Mouse (Mus musculus) ovary, postnatal 10 days (tissue): ENCODE results near the gene Uqcrc1.
A peak's percentile ranks its signal among the peaks of the same experiment; 100 is the strongest.

Source experiments
- DNase-seq: peaks from one replicate; pipeline ENCODE4 v3.0.0; 2022; ENCODE audit warnings: low spot score

Gene Uqcrc1

DNA sequence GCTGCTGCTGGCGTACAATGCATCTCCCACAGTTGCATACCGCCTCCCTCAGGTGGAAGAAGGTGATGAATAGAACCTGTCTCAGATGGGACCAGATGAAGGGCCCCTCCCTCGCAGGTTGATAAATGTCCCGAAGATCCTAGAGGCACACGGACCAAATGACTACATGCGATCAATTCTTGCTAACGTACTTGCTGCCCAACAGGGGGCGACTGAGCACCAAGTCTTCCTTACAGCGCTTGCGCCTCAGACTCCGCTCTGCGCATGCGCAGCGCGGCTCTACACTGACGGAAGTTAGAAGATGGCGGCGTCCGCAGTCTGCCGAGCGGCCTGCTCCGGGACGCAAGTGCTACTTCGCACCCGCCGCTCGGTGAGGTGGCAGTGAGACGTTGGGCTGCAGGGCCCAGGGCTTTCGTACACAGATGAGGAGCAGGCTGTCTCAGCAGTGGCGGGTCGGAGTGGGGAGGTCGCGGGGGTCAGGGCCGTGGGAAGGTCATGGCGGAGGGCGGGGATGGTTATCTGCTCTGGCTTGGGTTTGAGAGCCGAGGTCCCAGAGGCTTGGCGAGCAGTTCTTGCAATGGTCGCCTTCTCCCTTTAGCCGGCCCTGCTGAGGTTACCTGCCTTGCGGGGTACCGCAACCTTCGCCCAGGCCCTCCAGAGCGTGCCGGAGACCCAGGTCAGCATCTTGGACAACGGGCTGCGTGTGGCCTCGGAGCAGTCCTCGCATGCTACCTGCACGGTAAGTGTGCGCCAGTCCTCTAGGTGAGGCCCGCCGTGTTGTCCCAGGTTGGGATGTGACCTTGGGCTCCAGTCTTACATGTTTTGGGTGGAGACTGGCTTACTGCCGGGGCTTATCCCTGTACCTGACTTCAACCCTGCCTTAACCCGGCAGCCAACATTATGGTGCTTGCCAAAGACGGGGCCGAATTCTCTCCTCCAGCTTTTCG lies at the start of gene Uqcrc1:
TSS of gene Uqcrc1 (plus strand) at position 216 of the 947 bp plus-strand sequence.
- peak; percentile 80 for DNase-seq

DNA sequence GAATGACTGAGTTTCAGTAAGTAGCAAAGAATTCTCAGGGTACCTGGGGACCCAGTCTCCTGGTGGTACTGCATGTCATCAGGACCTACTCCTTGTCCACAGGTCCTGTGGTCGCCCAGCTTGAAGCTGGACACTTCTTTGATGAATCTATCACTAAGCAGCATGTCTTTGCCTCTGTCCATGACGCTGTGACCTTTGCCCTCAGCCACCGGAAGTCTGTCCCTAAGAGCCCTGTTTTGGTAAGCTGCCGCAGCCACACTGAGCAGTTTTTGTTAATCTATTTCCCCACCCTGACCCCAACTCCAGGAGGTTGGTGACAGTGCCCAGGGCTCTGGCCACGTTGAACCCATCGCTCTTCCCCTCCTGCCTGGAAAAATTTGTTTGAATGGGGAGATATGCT lies 24.1 kb upstream of the Uqcrc1 start:
- DNase-seq: no peak

DNA sequence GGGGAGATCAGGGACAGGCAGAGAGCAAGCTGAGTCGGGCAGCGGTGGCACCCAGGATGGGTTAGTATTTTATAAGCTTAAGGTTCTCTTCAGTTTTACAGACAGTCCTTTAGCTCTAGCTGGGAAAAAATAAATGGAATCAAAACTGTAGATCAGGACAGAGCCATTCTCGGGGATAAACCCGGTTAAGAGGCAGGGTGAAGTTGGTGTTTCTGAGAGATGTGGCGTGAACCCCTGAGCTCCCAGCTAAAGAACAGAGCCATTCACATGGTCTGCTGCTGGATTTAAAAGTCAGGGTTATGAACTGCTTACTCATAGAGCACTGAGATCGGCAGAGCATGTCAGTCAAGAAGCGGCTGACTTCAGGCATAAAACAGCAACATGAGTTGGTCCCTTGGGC lies 23.3 kb upstream of the Uqcrc1 start:
- DNase-seq: no peak

DNA sequence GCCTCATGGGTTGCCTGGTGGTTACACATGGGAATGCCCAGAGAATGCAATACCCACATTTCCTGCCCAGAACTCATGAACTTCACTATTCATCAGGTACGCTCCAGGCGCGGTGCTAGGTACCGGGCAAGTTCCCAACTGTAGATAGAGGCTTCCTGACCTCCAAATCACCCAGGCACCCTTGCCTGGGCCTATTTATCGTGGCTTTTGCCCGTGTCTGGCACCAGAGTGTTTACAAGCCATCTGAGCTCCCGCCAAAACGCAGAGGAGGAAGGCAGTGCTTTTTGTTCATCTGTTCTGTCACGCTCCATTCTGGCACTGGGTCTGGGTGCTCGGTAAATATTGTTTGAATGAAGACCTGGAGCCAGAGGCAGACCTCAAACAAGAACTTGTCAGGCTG lies 22.8 kb upstream of the Uqcrc1 start:
- DNase-seq: no peak

DNA sequence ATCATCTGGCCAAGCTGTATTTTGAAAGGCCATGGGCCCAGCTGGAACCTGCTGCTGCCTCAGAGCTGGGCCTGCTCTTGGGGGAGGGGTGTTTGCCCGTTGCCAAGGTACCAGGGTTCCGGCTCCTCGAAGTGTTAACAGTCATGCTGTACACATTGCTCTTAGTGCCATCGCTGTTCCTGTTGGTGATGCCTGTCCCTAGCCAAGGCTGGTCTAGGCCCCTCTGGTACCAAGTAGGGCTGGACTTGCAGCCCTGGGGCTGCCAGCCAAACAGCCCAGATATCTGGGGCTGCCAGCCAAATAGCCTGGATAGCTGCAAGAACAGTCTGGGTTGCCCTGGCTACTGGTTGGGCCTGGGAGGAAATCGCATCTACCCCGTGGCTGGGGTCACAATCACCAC lies 21.9 kb upstream of the Uqcrc1 start, which contains the start of gene Tmem89:
TSS of gene Tmem89 (plus strand) at position 129 of the 400 bp plus-strand sequence.
- no peak for DNase-seq

DNA sequence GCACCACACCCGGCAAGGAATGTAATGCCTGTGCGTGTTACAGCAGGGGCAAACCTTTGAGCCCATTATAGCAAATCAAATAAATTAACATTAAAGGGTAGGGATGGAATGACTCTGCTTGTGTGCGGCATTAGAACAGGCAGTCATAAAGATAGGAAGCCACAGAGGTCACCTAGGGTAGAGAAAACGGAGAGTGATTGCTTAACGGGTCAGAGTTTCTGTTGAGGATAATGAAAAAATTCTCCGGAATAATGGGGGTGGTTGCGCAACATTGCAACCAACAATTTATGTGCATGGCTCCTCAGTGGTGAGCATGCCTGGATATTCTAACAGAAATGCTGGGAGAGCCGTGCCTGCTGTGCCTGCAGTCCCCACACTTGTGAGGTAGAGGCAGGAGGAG lies 10.5 kb upstream of the Uqcrc1 start:
- DNase-seq: no peak

DNA sequence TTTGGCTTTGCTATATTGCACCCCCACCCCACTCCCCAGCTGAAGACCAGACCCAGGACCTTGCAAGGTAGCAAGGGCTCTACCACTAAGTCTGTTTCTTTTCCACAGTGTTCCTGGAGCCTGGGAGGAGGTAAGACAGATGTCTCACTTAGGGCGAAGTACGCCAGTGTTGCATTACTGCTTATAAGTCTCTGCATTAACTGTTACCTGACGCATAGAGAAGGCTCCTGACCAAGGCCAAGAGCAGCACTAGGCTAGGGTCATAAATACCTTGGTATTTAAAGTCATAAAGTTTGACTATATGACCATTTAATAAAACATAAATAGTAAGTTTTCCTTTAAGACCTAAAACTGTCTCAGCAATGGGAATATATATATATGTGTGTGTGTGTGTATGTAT lies 8.0 kb upstream of the Uqcrc1 start:
- DNase-seq: no peak

DNA sequence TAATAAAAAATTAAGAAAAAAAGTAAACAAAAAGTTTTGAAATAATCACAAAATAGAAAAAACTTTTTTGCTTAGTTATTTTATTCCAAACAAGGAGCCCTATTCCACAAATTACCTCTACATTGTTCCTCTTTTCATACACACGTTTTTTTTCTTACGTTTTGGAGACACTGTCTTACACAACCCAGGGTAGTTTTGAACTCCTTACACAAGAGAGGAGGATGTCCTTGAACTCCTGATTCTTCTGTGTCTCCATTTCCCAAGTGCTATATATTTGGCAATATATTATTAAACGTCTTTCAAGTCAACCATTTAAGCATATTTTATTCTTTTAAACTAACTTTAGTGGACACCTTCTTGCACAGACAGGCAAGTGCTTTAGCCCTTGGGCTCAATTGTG lies 442 bp upstream of the Uqcrc1 start:
- no peak for DNase-seq

DNA sequence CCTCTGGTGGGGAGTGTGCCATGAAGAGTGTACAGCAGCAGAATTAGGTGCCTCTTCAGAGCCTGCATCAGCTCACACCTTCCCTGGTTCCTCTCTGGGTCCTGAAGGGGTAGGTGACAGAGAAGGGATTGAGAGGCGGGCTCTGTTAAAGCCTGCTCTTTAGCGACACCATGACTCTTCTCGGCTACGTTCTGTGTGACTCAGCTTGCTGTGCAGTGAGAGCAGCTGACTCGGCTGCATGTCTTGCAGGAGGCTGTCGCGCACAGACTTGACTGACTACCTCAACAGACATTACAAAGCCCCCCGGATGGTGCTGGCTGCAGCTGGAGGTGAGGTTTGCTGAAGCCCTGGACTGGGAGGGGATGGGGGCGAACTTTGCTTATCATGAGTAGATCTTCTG lies 8.7 kb downstream of the Uqcrc1 start:
- DNase-seq: no peak

DNA sequence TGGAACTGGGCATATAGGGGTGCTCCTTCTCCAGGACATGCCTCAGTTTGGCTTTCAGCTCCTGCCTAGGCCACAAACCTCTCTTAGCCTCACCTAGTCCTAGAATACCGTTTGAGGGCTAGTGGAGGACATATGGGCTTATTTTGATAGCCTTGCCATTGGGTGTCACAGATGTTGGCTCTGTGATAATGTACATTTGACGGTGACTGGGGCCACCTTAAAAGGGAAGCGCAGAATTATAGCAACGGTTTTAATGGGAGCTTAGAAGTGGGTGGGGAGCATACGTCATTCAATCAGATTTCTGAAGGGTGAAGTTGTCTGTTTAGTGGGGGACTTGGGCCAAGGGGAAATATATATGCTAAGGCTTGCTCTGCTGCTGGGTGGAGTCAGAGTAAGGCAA lies 9.2 kb downstream of the Uqcrc1 start:
- DNase-seq: no peak

DNA sequence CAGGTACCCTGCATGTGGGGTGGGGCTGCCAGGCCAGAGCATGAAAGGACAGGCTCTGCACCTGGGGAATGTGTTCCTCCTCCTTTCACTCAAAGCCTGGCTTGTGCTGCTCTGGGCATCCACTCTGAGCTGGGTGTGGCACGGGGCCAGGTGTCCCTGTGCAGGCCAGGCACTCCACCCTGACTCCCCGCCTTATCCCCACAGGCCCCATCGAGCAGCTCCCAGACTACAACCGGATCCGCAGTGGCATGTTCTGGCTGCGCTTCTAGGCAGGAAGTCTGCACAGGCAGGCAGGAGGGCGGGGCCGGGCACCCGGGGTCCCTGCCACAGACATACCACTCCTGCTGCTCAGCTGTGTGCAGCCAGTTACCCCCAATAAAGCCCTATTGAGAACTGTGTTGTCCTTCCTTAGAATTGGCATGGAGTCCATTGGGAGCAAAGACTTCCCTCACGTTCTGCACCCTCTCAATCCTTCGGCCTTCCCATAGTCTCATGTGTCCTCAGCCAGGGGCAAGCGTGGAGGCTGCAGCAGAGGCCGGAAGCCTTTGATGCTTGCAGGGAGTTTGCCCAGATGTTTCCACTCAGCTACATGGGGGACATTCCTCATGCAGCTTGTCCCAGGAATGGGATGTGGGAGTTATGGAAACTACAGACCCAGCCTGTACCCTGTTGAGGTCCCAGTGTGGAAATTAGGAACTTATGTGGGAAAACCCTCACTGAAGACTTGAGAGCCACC lies 13.0 kb downstream of the Uqcrc1 start:
- no peak for DNase-seq

DNA sequence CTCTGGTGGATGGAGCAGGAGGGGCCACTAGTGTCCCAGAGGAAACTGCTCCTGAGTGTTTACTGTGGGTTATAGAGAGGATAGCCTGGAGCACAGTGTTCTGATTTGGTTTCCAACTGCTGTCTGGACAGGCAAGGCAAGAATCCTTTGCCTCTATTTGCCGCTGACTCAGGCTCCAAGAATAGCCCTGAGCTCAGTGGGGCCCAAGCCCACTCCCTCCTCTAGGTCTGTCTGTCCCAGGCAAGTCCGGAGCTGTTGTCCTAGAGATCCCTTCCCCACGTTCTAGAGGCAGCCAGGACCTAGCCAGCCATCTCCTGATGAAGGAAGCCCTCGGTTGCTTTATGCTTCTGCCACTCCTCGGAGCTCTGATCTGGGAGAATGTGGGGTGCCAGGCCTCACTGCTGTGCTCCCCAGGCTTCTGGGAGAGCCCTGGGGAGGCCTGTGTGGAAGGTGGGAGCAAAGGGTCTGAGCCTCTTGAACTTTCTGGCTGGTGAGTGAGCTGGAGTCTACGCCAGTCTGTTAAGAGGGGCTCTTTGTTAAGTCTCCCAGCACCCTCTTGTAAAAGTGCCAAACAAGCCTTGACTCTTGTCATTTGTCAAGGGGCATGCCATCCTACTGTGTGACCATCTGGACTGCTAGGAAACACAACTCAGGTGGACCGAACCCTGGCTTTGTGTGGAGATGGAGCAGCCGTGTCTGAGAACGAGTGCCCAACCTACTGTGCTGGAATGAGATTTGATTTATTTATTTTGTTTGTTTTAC lies 13.7 kb downstream of the Uqcrc1 start:
- no peak for DNase-seq

DNA sequence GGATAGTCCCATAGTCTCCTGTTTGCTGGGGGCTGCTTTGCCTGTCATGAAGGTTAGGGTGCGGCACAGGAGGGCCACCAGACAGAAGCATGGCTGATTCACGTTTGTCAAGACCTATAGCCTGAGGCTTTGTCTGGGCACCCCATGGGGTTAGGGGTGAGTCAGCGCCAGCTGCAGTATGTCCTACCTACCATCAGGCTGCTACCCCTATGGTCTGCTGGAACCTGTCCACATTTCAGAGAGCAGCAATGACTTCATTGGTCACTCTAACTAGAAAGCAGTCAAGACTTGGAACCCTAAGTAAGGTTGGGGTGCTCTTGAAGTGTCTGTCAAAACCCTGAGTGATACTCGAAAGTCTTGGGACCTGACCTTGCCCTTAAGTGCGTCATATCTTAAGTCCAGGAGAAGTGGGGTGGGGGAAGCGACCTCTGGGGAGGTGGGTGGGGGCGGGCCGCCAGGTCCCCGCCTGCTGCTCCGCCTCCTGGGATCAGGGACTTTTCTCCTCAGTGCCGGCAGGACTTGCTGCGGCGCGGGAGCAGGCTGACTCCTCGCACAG lies 16.7 kb downstream of the Uqcrc1 start, which contains the start of gene Col7a1:
TSS of gene Col7a1 (plus strand) at position 506 of the 556 bp plus-strand sequence.
- DNase-seq: no peak

DNA sequence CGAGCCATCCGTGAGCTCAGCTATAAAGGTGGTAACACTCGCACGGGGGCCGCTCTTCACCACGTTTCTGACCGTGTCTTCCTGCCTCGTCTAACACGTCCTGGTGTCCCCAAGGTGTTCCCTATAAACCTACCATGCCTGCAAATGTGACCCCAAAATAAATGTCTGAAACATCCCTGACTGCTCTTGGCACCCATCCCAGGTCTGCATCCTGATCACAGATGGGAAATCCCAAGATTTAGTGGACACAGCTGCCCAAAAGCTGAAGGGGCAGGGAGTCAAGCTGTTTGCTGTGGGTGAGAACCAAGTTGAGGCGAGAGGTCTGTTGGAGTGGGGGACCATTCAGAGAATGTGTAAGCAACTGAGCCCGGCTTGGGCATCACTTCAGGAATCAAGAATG lies 18.8 kb downstream of the Uqcrc1 start:
- no peak for DNase-seq

DNA sequence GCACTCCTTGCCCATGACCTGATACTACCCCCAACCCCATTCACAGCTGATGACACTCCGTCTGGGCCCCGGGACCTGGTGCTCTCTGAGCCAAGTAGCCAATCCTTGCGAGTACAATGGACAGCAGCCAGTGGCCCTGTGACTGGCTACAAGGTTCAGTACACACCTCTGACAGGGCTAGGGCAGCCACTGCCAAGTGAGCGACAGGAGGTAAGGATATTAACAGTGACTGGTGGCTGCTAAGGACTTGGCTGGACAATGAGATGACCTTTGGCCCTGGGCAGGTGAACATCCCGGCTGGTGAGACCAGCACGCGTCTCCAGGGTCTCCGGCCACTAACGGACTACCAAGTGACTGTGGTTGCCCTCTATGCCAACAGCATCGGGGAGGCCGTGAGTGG lies 19.4 kb downstream of the Uqcrc1 start:
- no peak for DNase-seq

DNA sequence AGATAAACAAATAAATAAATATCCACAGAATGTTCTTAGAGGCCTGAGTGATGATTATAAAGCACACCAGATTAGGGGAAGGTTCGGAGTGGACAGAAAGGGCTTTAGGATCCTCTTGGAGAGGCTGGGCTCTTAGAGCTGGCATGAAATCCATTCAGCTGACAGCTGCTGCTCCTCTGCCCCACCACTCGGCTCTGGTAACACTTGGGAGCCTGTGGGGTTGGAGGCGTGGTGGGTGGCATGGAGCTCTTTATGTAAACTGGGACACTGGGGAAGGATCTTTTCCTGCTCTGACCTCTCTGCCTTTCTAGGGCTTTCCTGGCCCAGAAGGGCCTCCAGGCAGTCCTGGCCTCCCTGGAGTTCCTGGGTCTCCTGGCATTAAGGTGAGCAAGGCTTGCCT lies 27.1 kb downstream of the Uqcrc1 start:
- no peak for DNase-seq

DNA sequence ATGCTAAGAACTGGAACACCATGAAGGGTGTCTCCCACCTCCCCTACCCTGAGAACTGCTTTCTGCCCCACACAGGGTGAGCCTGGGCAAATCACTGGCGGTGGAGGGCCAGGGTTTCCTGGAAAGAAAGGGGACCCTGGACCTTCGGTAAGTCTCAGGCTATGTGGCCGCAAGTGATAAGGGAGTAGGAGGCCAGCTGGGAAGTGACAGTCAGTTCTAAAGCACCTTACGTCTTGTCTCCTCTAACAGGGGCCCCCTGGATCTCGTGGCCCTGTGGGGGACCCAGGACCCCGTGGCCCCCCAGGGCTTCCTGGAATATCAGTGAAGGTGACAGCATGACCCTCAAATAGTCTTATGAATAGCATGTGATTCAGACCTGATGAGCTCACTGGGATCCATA lies 27.9 kb downstream of the Uqcrc1 start:
- DNase-seq: no peak

DNA sequence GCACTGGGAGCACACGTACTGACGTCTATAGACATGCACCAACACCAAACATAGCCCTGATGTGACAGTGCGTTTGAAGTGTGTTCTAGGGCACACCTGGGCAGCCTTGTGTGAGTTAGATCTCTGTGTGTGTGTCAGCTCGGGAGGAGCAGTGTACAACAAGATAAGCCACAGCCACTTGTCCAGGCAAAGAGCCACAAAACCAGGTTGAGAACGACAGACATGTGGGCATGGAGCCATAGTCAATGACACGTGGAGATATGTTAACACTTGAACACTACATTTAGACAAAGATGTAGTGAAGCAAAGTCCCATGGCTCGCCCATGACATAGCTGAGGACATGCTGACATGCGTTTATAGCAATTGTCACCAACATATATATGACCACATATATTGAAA lies 34.2 kb downstream of the Uqcrc1 start:
- no peak for DNase-seq

DNA sequence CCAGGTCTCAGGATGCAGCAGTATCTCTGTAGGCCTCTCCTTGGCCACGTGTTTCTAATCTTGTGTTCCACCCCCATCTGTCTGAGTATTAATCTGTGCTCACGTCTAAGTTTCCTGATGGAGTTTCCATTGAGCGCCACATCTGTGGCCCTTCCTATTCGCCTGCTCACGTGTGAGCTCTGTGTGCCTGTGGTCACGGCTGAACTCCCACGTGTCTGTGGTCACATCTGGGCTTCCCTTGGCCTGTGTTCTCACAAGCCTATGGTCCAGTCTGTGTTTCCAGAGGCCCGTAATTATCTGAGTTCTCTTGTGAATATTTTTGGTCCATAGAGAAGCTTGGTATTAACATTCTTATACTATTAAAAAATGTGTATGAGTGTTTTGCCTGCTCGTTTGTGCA lies 40.0 kb downstream of the Uqcrc1 start:
- no peak for DNase-seq

DNA sequence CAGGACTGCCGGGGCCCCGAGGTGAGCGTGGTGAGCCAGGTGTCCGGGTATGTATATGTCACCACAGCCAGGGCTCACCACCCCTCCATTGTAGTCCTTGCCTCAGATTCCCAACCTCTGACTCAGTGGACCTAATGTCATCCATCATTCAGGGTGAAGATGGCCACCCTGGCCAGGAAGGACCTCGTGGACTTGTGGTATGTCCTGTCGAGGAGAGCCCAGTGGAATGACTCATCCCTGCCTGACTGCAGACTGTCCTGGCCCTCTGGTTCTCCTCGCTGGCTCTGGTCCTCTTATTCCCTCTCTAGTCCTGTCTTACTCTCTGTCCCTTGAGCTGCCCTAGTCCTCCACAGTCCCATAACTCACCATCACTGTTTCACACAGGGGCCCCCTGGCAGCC lies 41.5 kb downstream of the Uqcrc1 start:
- DNase-seq: no peak

DNA sequence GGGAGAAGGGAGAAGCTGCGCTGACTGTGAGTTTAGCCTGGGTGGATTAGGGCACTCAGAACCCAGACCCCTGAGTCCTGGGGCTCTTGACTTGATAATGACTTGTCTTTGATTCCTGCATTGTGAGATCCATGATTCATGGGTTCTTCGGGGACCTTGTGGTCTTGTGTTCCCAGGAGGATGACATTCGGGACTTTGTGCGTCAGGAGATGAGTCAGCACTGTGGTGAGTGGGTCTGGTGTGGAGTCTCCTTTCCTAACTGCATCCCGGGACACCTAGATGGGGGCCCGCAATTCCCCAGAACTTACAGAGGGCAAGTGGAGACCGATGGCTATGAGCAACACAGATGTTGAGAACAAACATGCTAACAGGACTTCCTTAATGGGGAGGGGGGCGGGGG lies 46.1 kb downstream of the Uqcrc1 start:
- DNase-seq: no peak

DNA sequence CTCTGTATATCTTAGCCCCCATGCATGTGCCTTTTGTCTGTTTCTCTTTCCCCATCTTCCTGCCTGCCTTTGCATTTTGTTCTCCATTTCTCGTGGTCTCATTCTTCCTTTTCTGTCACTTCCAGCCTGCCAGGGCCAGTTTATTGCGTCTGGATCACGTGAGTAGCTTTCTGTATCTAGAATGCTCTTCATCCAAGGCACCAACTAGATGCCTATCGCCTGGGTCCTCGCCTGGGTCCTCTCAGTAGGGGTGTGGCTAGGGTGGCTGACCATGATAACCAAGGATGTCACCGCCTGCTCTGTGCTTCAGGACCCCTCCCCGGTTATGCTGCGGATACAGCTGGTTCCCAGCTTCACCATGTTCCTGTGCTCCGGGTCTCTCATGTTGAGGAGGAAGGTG lies 46.8 kb downstream of the Uqcrc1 start:
- DNase-seq: no peak
